Mouse (Mus musculus) lung, postnatal 0 days (tissue): ENCODE data around the gene Cldn14.

Experiments used
- CTCF ChIP-seq: IDR thresholded peaks from 2 replicates; pipeline ENCODE4 v1.5.1; 2016; ENCODE audit warnings: antibody characterized with exemption, mild to moderate bottlenecking
- EP300 ChIP-seq: IDR thresholded peaks from 2 replicates; pipeline ENCODE4 v1.6.1; 2016; ENCODE audit warnings: antibody characterized with exemption, mild to moderate bottlenecking, control low read depth

GRCm38 (mm10) chr16:93935009-93935408 lies 73.6 kb downstream of the Cldn14 start:
- no peak for TF ChIP-seq CTCF
- TF ChIP-seq EP300, result no peak
